Mouse (Mus musculus): Measurements from ENCODE around the gene Hmcn2. TPM values are rescaled to one million over a fixed set of nuclear protein-coding genes. Genes with fewer than 3 reads are reported as not detected.

Gene Hmcn2
- 1 to 10 TPM in 14 of 26 experiments, under 1 TPM in 11, not detected in 1; 0.16 to 2.2 (median 1.3) TPM for total RNA-seq (2018; cell fraction: chromatin; rRNA removed)
- total RNA-seq (2018; cell fraction: cytosol; rRNA removed) = under 1 TPM in 23 of 26 experiments, not detected in 3; 0.06 to 0.80 (median 0.44) TPM
- total RNA-seq (2018; cell fraction: nucleus; rRNA removed) = 1 to 10 TPM in 16 of 26 experiments, under 1 TPM in 10; 0.29 to 3.8 (median 1.2) TPM
- 0.36 TPM in 1 of 3 replicates, not detected in the others for polyA plus RNA-seq (2018)

GRCm38 (mm10) chr2:31314007-31314465 lies at the start of gene Hmcn2:
Gene Hmcn2 (plus strand): TSS chr2:31314415.
- Histone ChIP-seq H3K27ac (no peak within 1 kb of the TSS), H3K4me3 (ENCODE audit: inconsistent target) (no peak within 1 kb of the TSS), H3K36me3 (ENCODE audit: inconsistent target) (no peaks in the 10 kb centered on the region), H3K79me2 (ENCODE audit: inconsistent target) (no peaks in the 10 kb centered on the region)
- WGBS (ENCODE audit: missing documents) = 4% methylated on average over 27 of the region's 33 CpGs

- Histone ChIP-seq H3K4me3 (ENCODE audit: inconsistent target) (no peak overlapping the region), H3K79me2 (ENCODE audit: inconsistent target) (no peaks in the 10 kb centered on the region), H3K27ac (no peak overlapping the region), H3K36me3 (ENCODE audit: inconsistent target) (no peaks in the 10 kb centered on the region)
- 97% methylated on average over 6 of the region's 6 CpGs for WGBS (ENCODE audit: missing documents)
These were observed 46.8 kb upstream of the Hmcn2 start for GRCm38 (mm10) chr2:31267447-31267846.

- Histone ChIP-seq H3K36me3 (ENCODE audit: inconsistent target) (no peaks in the 10 kb centered on the region), H3K27ac (no peak overlapping the region), H3K79me2 (ENCODE audit: inconsistent target) (no peaks in the 10 kb centered on the region), H3K4me3 (ENCODE audit: inconsistent target) (no peak overlapping the region)
- 37% methylated on average over 5 of the region's 5 CpGs for WGBS (ENCODE audit: missing documents)
These were observed 45.6 kb upstream of the Hmcn2 start for GRCm38 (mm10) chr2:31268631-31269030.

GRCm38 (mm10) chr2:31269188-31269587 lies 45.0 kb upstream of the Hmcn2 start:
- Histone ChIP-seq H3K36me3 (ENCODE audit: inconsistent target) (no peaks in the 10 kb centered on the region), H3K27ac (no peak overlapping the region), H3K79me2 (ENCODE audit: inconsistent target) (no peaks in the 10 kb centered on the region), H3K4me3 (ENCODE audit: inconsistent target) (no peak overlapping the region)
- 97% methylated on average over 6 of the region's 6 CpGs for WGBS (ENCODE audit: missing documents)

- H3K79me2 ChIP-seq (ENCODE audit: inconsistent target) = no peaks in the 10 kb centered on the region
- WGBS (ENCODE audit: missing documents) = 91% methylated on average over 10 of the region's 10 CpGs
- no peak overlapping the region for H3K4me3 ChIP-seq (ENCODE audit: inconsistent target)
- H3K27ac ChIP-seq = no peak overlapping the region
- H3K36me3 ChIP-seq (ENCODE audit: inconsistent target) = no peaks in the 10 kb centered on the region
These were observed 44.4 kb upstream of the Hmcn2 start for GRCm38 (mm10) chr2:31269847-31270246.

- Histone ChIP-seq H3K79me2 (ENCODE audit: inconsistent target) (no peaks in the 10 kb centered on the region), H3K4me3 (ENCODE audit: inconsistent target) (no peak overlapping the region), H3K36me3 (ENCODE audit: inconsistent target) (no peaks in the 10 kb centered on the region), H3K27ac (no peak overlapping the region)
- WGBS (ENCODE audit: missing documents) = 79% methylated on average over 8 of the region's 8 CpGs
These were observed 43.7 kb upstream of the Hmcn2 start for GRCm38 (mm10) chr2:31270470-31270869.

GRCm38 (mm10) chr2:31271071-31271470 lies 43.1 kb upstream of the Hmcn2 start:
- Histone ChIP-seq H3K79me2 (ENCODE audit: inconsistent target) (no peaks in the 10 kb centered on the region), H3K36me3 (ENCODE audit: inconsistent target) (no peaks in the 10 kb centered on the region), H3K27ac (no peak overlapping the region), H3K4me3 (ENCODE audit: inconsistent target) (no peak overlapping the region)
- WGBS (ENCODE audit: missing documents) = 94% methylated on average over 1 of the region's 1 CpGs

- H3K27ac ChIP-seq = no peak overlapping the region
- no peaks in the 10 kb centered on the region for H3K79me2 ChIP-seq (ENCODE audit: inconsistent target)
- 94% methylated on average over 5 of the region's 6 CpGs for WGBS (ENCODE audit: missing documents)
- H3K4me3 ChIP-seq (ENCODE audit: inconsistent target) = no peak overlapping the region
- no peaks in the 10 kb centered on the region for H3K36me3 ChIP-seq (ENCODE audit: inconsistent target)
These were observed 39.2 kb upstream of the Hmcn2 start for GRCm38 (mm10) chr2:31274993-31275392.

GRCm38 (mm10) chr2:31277810-31278209 lies 36.4 kb upstream of the Hmcn2 start:
- Histone ChIP-seq H3K4me3 (ENCODE audit: inconsistent target) (no peak overlapping the region), H3K79me2 (ENCODE audit: inconsistent target) (no peaks in the 10 kb centered on the region), H3K36me3 (ENCODE audit: inconsistent target) (no peaks in the 10 kb centered on the region), H3K27ac (no peak overlapping the region)
- WGBS (ENCODE audit: missing documents) = 89% methylated on average over 6 of the region's 6 CpGs

GRCm38 (mm10) chr2:31278483-31278882 lies 35.7 kb upstream of the Hmcn2 start:
- H3K4me3 ChIP-seq (ENCODE audit: inconsistent target) = no peak overlapping the region
- 91% methylated on average over 5 of the region's 5 CpGs for WGBS (ENCODE audit: missing documents)
- no peaks in the 10 kb centered on the region for H3K79me2 ChIP-seq (ENCODE audit: inconsistent target)
- H3K27ac ChIP-seq = no peak overlapping the region
- H3K36me3 ChIP-seq (ENCODE audit: inconsistent target) = no peaks in the 10 kb centered on the region

GRCm38 (mm10) chr2:31281138-31281537 lies 33.1 kb upstream of the Hmcn2 start:
- Histone ChIP-seq H3K27ac (no peak overlapping the region), H3K36me3 (ENCODE audit: inconsistent target) (no peaks in the 10 kb centered on the region), H3K79me2 (ENCODE audit: inconsistent target) (no peaks in the 10 kb centered on the region), H3K4me3 (ENCODE audit: inconsistent target) (no peak overlapping the region)
- WGBS (ENCODE audit: missing documents) = 91% methylated on average over 8 of the region's 8 CpGs

- WGBS (ENCODE audit: missing documents) = 94% methylated on average over 7 of the region's 7 CpGs
- Histone ChIP-seq H3K36me3 (ENCODE audit: inconsistent target) (no peaks in the 10 kb centered on the region), H3K4me3 (ENCODE audit: inconsistent target) (no peak overlapping the region)
These were observed 31.9 kb upstream of the Hmcn2 start for GRCm38 (mm10) chr2:31282266-31282665.

GRCm38 (mm10) chr2:31282880-31283279 lies 31.3 kb upstream of the Hmcn2 start:
- WGBS (ENCODE audit: missing documents) = 92% methylated on average over 12 of the region's 12 CpGs
- H3K79me2 ChIP-seq (ENCODE audit: inconsistent target) = no peaks in the 10 kb centered on the region
- H3K36me3 ChIP-seq (ENCODE audit: inconsistent target) = no peaks in the 10 kb centered on the region
- H3K27ac ChIP-seq = no peak overlapping the region
- no peak overlapping the region for H3K4me3 ChIP-seq (ENCODE audit: inconsistent target)

More at GRCm38 (mm10) chr2:31282266-31282665, 31.9 kb upstream of the Hmcn2 start:
- Histone ChIP-seq H3K79me2 (ENCODE audit: inconsistent target) (no peaks in the 10 kb centered on the region), H3K27ac (no peak overlapping the region)

- Histone ChIP-seq H3K36me3 (ENCODE audit: inconsistent target) (no peaks in the 10 kb centered on the region), H3K79me2 (ENCODE audit: inconsistent target) (no peaks in the 10 kb centered on the region), H3K4me3 (ENCODE audit: inconsistent target) (no peak overlapping the region), H3K27ac (no peak overlapping the region)
- 92% methylated on average over 5 of the region's 5 CpGs for WGBS (ENCODE audit: missing documents)
These were observed 29.7 kb upstream of the Hmcn2 start for GRCm38 (mm10) chr2:31284531-31284930.

GRCm38 (mm10) chr2:31291421-31291820 lies 22.8 kb upstream of the Hmcn2 start:
- no peaks in the 10 kb centered on the region for H3K36me3 ChIP-seq (ENCODE audit: inconsistent target)
- no peaks in the 10 kb centered on the region for H3K79me2 ChIP-seq (ENCODE audit: inconsistent target)
- WGBS (ENCODE audit: missing documents) = 16% methylated on average over 6 of the region's 6 CpGs
- no peak overlapping the region for H3K4me3 ChIP-seq (ENCODE audit: inconsistent target)
- no peak overlapping the region for H3K27ac ChIP-seq

GRCm38 (mm10) chr2:31294985-31295384 lies 19.2 kb upstream of the Hmcn2 start:
- H3K36me3 ChIP-seq (ENCODE audit: inconsistent target) = no peaks in the 10 kb centered on the region
- 0% methylated on average over 4 of the region's 4 CpGs for WGBS (ENCODE audit: missing documents)
- H3K4me3 ChIP-seq (ENCODE audit: inconsistent target) = no peak overlapping the region
- H3K79me2 ChIP-seq (ENCODE audit: inconsistent target) = no peaks in the 10 kb centered on the region
- no peak overlapping the region for H3K27ac ChIP-seq

All from macrophage (primary cell).